Mouse (Mus musculus) kidney, postnatal 4 days (tissue): Measurements from ENCODE around the gene Abcc6.

Source experiments
- DNase-seq, 2 experiments: peaks; one replicate each; pipeline ENCODE4 v3.0.0; 2021; ENCODE audit warnings: mixed read lengths in 2 of 2

Abcc6 gene

GRCm38 (mm10) chr7:45928626-45929295 is 101.3 kb downstream of the Abcc6 start:
- DNase-seq, result peak; percentile 39 to 51

- peak; percentile 69 to 77 for DNase-seq
Observed at GRCm38 (mm10) chr7:45924429-45924816, 105.7 kb downstream of the Abcc6 start.

- DNase-seq, result peak; percentile 82 to 90
Observed at GRCm38 (mm10) chr7:45923762-45924428, 106.2 kb downstream of the Abcc6 start, which contains the start of gene Ccdc114. Gene Ccdc114 (plus strand): TSS chr7:45924072.

GRCm38 (mm10) chr7:45922928-45923761 is 107.0 kb downstream of the Abcc6 start:
- DNase-seq, result peak; percentile 95 to 97

GRCm38 (mm10) chr7:45921950-45922600 is 108.0 kb downstream of the Abcc6 start:
- DNase-seq, result no peak

- peak; percentile 73 to 81 for DNase-seq
Observed at GRCm38 (mm10) chr7:45921242-45921621, 108.9 kb downstream of the Abcc6 start, which contains the start of gene Emp3. Gene Emp3 (minus strand): TSS chr7:45921404.

- peak; percentile 39 to 51 for DNase-seq
Observed at GRCm38 (mm10) chr7:45920583-45921241, 109.4 kb downstream of the Abcc6 start.

- no peak for DNase-seq
Observed at GRCm38 (mm10) chr7:45919761-45920160, 110.3 kb downstream of the Abcc6 start.

- peak; percentile 33 to 49 for DNase-seq
Observed at GRCm38 (mm10) chr7:45919083-45919671, 110.9 kb downstream of the Abcc6 start.

- no peak for DNase-seq
Observed at GRCm38 (mm10) chr7:45917926-45918325, 112.2 kb downstream of the Abcc6 start.
